Mouse (Mus musculus): ENCODE results near the gene Fjx1. TPM values are rescaled to one million over a fixed set of nuclear protein-coding genes. Genes with fewer than 3 reads are reported as not detected.

The Fjx1 gene
- polyA plus RNA-seq, 1 experiment: 1.3 TPM

- H3K4me1 ChIP-seq (ENCODE audit: control insufficient read depth, insufficient read depth, insufficient read length, low read length): no peaks in the 10 kb centered on the region
- no peak overlapping the region for H3K27ac ChIP-seq (ENCODE audit: insufficient read depth, low read depth, low read length)
- no peaks in the 10 kb centered on the region for H3K36me3 ChIP-seq (ENCODE audit: control insufficient read depth, insufficient read depth, low read length)
- no peak for TF ChIP-seq CTCF (IDR thresholded peaks at IDR 0.05; ENCODE audit: extremely low read depth, insufficient read length, insufficient replicate concordance, low read depth, low read length)
- TF ChIP-seq POLR2A (IDR thresholded peaks at IDR 0.05; ENCODE audit: low read depth, low read length): no peak
- no peak overlapping the region for H3K4me3 ChIP-seq (ENCODE audit: low read depth, low read length)
- no peaks in the 10 kb centered on the region for H3K27me3 ChIP-seq (ENCODE audit: control insufficient read depth, insufficient read depth, low read length)
Measured at GRCm38 (mm10) chr2:102427974-102428373, 24.3 kb downstream of the Fjx1 start.

GRCm38 (mm10) chr2:102426434-102426833 is 25.9 kb downstream of the Fjx1 start:
- no peaks in the 10 kb centered on the region for H3K27me3 ChIP-seq (ENCODE audit: control insufficient read depth, insufficient read depth, low read length)
- no peak overlapping the region for H3K4me3 ChIP-seq (ENCODE audit: low read depth, low read length)
- H3K4me1 ChIP-seq (ENCODE audit: control insufficient read depth, insufficient read depth, insufficient read length, low read length): no peaks in the 10 kb centered on the region
- 88% methylated on average over 3 of the region's 3 CpGs for WGBS
- H3K27ac ChIP-seq (ENCODE audit: insufficient read depth, low read depth, low read length): no peak overlapping the region
- TF ChIP-seq CTCF (IDR thresholded peaks at IDR 0.05; ENCODE audit: extremely low read depth, insufficient read length, insufficient replicate concordance, low read depth, low read length) (no peak), POLR2A (IDR thresholded peaks at IDR 0.05; ENCODE audit: low read depth, low read length) (no peak)
- H3K36me3 ChIP-seq (ENCODE audit: control insufficient read depth, insufficient read depth, low read length): no peaks in the 10 kb centered on the region

DNA sequence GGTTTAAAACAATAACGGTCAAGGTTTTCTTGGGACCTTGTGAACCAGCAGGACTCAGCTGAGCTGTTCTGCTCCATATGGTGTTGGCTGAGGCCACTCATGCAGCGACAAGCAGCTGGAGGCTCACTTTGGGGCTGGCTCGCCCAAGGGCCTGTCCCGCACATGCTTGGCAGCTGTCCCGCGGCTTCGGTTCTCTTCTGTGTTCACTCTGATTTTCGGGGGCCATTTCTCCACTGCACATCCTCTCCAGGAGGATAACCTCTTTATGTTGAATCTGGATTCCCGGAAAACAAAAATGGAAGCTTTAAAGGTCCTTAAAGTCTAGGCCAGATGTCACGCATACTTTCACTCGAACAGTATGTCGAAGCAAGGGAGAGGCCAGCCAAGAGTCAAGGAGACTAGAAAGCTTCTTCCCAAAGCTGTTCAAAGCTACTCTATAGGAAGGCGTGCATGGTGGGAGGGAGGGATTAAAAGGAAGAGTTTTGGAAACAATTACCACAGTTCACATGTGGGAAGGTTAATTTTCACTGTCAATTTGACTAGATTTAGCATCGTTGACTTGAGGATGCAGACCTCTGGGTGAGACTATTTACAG is 36.1 kb downstream of the Fjx1 start:
- Histone ChIP-seq H3K27ac (ENCODE audit: insufficient read depth, low read depth, low read length) (no peak overlapping the region), H3K36me3 (ENCODE audit: control insufficient read depth, insufficient read depth, low read length) (no peaks in the 10 kb centered on the region), H3K4me1 (ENCODE audit: control insufficient read depth, insufficient read depth, insufficient read length, low read length) (no peaks in the 10 kb centered on the region), H3K27me3 (ENCODE audit: control insufficient read depth, insufficient read depth, low read length) (no peaks in the 10 kb centered on the region), H3K4me3 (ENCODE audit: low read depth, low read length) (no peak overlapping the region)
- TF ChIP-seq POLR2A (IDR thresholded peaks at IDR 0.05; ENCODE audit: low read depth, low read length): no peak
- no peak for TF ChIP-seq CTCF (IDR thresholded peaks at IDR 0.05; ENCODE audit: extremely low read depth, insufficient read length, insufficient replicate concordance, low read depth, low read length)
- 81% methylated on average over 14 of the region's 14 CpGs for WGBS

GRCm38 (mm10) chr2:102412738-102413137 is 39.6 kb downstream of the Fjx1 start:
- no peaks in the 10 kb centered on the region for H3K4me1 ChIP-seq (ENCODE audit: control insufficient read depth, insufficient read depth, insufficient read length, low read length)
- no peaks in the 10 kb centered on the region for H3K27me3 ChIP-seq (ENCODE audit: control insufficient read depth, insufficient read depth, low read length)
- H3K27ac ChIP-seq (ENCODE audit: insufficient read depth, low read depth, low read length): no peak overlapping the region
- TF ChIP-seq POLR2A (IDR thresholded peaks at IDR 0.05; ENCODE audit: low read depth, low read length): no peak
- no peak for TF ChIP-seq CTCF (IDR thresholded peaks at IDR 0.05; ENCODE audit: extremely low read depth, insufficient read length, insufficient replicate concordance, low read depth, low read length)
- WGBS: 68% methylated on average over 2 of the region's 2 CpGs
- no peak overlapping the region for H3K4me3 ChIP-seq (ENCODE audit: low read depth, low read length)
- H3K36me3 ChIP-seq (ENCODE audit: control insufficient read depth, insufficient read depth, low read length): no peaks in the 10 kb centered on the region

- TF ChIP-seq POLR2A (IDR thresholded peaks at IDR 0.05; ENCODE audit: low read depth, low read length): no peak
- no peak for TF ChIP-seq CTCF (IDR thresholded peaks at IDR 0.05; ENCODE audit: extremely low read depth, insufficient read length, insufficient replicate concordance, low read depth, low read length)
- 65% methylated on average over 4 of the region's 4 CpGs for WGBS
- Histone ChIP-seq H3K36me3 (ENCODE audit: control insufficient read depth, insufficient read depth, low read length) (no peaks in the 10 kb centered on the region), H3K27ac (ENCODE audit: insufficient read depth, low read depth, low read length) (no peak overlapping the region), H3K4me1 (ENCODE audit: control insufficient read depth, insufficient read depth, insufficient read length, low read length) (no peaks in the 10 kb centered on the region), H3K4me3 (ENCODE audit: low read depth, low read length) (no peak overlapping the region), H3K27me3 (ENCODE audit: control insufficient read depth, insufficient read depth, low read length) (no peaks in the 10 kb centered on the region)
Measured at GRCm38 (mm10) chr2:102410615-102411014, 41.7 kb downstream of the Fjx1 start.

DNA sequence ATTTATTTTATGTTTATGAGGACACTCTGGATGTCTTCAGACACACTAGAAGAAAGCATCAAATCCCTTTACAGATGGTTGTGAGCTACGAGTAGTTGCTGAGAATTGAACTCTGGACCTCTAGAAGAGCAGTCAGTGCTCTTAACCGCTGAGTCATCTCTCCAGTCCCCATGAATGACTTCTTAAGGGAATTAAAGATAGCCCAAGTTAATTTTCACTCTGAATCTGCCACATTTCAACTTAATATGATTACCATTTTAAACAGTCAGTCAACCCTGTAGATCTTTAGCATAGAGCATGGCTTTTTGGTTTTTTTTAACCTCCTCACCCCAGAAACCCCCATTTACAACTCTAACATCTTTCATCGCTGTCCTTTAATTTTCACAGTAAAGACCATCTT is 42.6 kb downstream of the Fjx1 start:
- 73% methylated on average over 3 of the region's 3 CpGs for WGBS
- Histone ChIP-seq H3K4me3 (ENCODE audit: low read depth, low read length) (no peak overlapping the region), H3K27ac (ENCODE audit: insufficient read depth, low read depth, low read length) (no peak overlapping the region), H3K27me3 (ENCODE audit: control insufficient read depth, insufficient read depth, low read length) (no peaks in the 10 kb centered on the region), H3K4me1 (ENCODE audit: control insufficient read depth, insufficient read depth, insufficient read length, low read length) (no peaks in the 10 kb centered on the region), H3K36me3 (ENCODE audit: control insufficient read depth, insufficient read depth, low read length) (no peaks in the 10 kb centered on the region)
- TF ChIP-seq POLR2A (IDR thresholded peaks at IDR 0.05; ENCODE audit: low read depth, low read length) (no peak), CTCF (IDR thresholded peaks at IDR 0.05; ENCODE audit: extremely low read depth, insufficient read length, insufficient replicate concordance, low read depth, low read length) (no peak)

- WGBS: 46% methylated on average over 14 of the region's 14 CpGs
- H3K36me3 ChIP-seq (ENCODE audit: control insufficient read depth, insufficient read depth, low read length): no peaks in the 10 kb centered on the region
- H3K4me3 ChIP-seq (ENCODE audit: low read depth, low read length): no peak within 1 kb of the TSS
- H3K27ac ChIP-seq (ENCODE audit: insufficient read depth, low read depth, low read length): no peak within 1 kb of the TSS
- TF ChIP-seq POLR2A (IDR thresholded peaks at IDR 0.05; ENCODE audit: low read depth, low read length) (no peak), CTCF (IDR thresholded peaks at IDR 0.05; ENCODE audit: extremely low read depth, insufficient read length, insufficient replicate concordance, low read depth, low read length) (no peak)
- H3K27me3 ChIP-seq (ENCODE audit: control insufficient read depth, insufficient read depth, low read length): no peaks in the 10 kb centered on the region
- no peaks in the 10 kb centered on the region for H3K4me1 ChIP-seq (ENCODE audit: control insufficient read depth, insufficient read depth, insufficient read length, low read length)
Measured at GRCm38 (mm10) chr2:102407363-102408184, 44.7 kb downstream of the Fjx1 start, which contains the start of gene Trim44. Trim44 (minus strand) TSS chr2:102407828.
